Mouse (Mus musculus) neural tube, embryonic 11.5 days (tissue): ENCODE results near the gene Lipc. TPM values are rescaled to one million over a fixed set of nuclear protein-coding genes. Genes with fewer than 3 reads are reported as not detected.

ENCODE experiments used
- ATAC-seq: fragments of 200-750 bp; cut with Nextera tagmentation; 2 replicates; pipeline ENCODE4 v1.8.0; 2017; ENCODE audit warnings: moderate number of reproducible peaks, mild to moderate bottlenecking, moderate TSS enrichment, moderate library complexity; ENCODE audit not compliant: insufficient read depth, low FRiP score, low TSS enrichment
- DNase-seq: peaks from one replicate; pipeline ENCODE4 v3.0.0-alpha.2; 2015; ENCODE audit warnings: low spot score
- H3K27ac ChIP-seq: fragments of 300-500 bp; sonication (generic); 2 replicates; pipeline ENCODE4 v1.5.1; 2014; ENCODE audit warnings: low read depth, mild to moderate bottlenecking, low read length
- H3K27me3 ChIP-seq: fragments of 300-500 bp; sonication (generic); 2 replicates; pipeline ENCODE4 v1.6.1; 2014; ENCODE audit warnings: mild to moderate bottlenecking, low read length, mixed read lengths; ENCODE audit not compliant: control insufficient read depth, insufficient read depth
- H3K36me3 ChIP-seq: fragments of 300-500 bp; sonication (generic); 2 replicates; pipeline ENCODE4 v1.6.1; 2014; ENCODE audit warnings: mild to moderate bottlenecking, low read length, moderate library complexity, mixed read lengths; ENCODE audit not compliant: control insufficient read depth, insufficient read depth
- H3K4me1 ChIP-seq: fragments of 300-500 bp; sonication (generic); 2 replicates; pipeline ENCODE4 v1.6.1; 2014; ENCODE audit warnings: low read length, mixed read lengths; ENCODE audit not compliant: control insufficient read depth, insufficient read depth
- H3K4me2 ChIP-seq: fragments of 300-500 bp; sonication (generic); 2 replicates; pipeline ENCODE4 v1.6.1; 2014; ENCODE audit warnings: low read depth, mild to moderate bottlenecking, moderate library complexity
- H3K4me3 ChIP-seq: fragments of 300-500 bp; sonication (generic); 2 replicates; pipeline ENCODE4 v1.5.1; 2014; ENCODE audit warnings: low read depth, low read length
- H3K9ac ChIP-seq: fragments of 300-500 bp; sonication (generic); 2 replicates; pipeline ENCODE4 v1.6.1; 2014; ENCODE audit warnings: mild to moderate bottlenecking, low read length
- H3K9me3 ChIP-seq: fragments of 300-500 bp; sonication (generic); 2 replicates; pipeline ENCODE4 v1.6.1; 2016; ENCODE audit warnings: low read length; ENCODE audit not compliant: control insufficient read depth
- WGBS: fragments of 180-500 bp; shearing (Covaris S2); extraction: QIAGEN DNeasy Blood & Tissue Kit; methylation state at CpG from one replicate; pipeline ENCODE4 v1.1.7; 2014; 5-methylcytosine and 5-hydroxymethylcytosine counted together
- polyA plus RNA-seq: library from polyadenylated mRNA; unstranded; fragments of >200 nt; fragmentation: Nextera tagmentation; extraction: Ambion mirVana; gene quantifications from 2 replicates; pipeline ENCODE4 v1.2.1, GENCODE M21; 2014

Lipc gene
- polyA plus RNA-seq: not detected in 2 replicates

DNA sequence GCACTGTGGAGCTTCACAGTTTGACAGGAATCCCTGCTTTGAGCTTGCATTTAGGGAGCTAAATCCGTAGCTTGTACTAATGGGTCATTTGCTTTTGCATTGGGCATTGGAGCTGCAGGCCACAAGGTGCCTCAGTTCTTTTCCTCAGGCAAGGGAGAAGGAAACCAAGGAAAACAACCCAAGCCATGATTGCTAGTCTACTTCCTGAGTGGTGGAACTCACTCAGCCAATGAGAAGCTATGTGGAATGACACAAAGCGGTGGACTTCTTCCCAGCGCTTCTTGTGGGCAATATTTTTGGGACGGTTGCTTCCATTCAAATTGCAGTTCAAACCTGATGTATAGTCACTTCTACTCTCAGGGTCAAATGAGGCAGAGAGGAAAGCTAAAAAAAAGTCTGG, at the start of gene Lipc:
Gene Lipc (minus strand): TSS at position 101 of the 400 bp plus-strand sequence.
- 88% methylated on average over 4 of the region's 4 CpGs for WGBS
- no peaks in the 10 kb centered on the region for H3K27me3 ChIP-seq
- H3K9me3 ChIP-seq: no peaks in the 10 kb centered on the region
- ATAC-seq: no peak
- H3K4me2 ChIP-seq: no peak within 1 kb of the TSS
- no peak within 1 kb of the TSS for H3K4me3 ChIP-seq
- no peaks in the 10 kb centered on the region for H3K36me3 ChIP-seq
- no peak within 1 kb of the TSS for H3K9ac ChIP-seq
- no peak for DNase-seq
- H3K4me1 ChIP-seq: peaks cover 3% of the 10 kb centered on the region; the same call in 1 of the 2 replicates
- H3K27ac ChIP-seq: no peak within 1 kb of the TSS

DNA sequence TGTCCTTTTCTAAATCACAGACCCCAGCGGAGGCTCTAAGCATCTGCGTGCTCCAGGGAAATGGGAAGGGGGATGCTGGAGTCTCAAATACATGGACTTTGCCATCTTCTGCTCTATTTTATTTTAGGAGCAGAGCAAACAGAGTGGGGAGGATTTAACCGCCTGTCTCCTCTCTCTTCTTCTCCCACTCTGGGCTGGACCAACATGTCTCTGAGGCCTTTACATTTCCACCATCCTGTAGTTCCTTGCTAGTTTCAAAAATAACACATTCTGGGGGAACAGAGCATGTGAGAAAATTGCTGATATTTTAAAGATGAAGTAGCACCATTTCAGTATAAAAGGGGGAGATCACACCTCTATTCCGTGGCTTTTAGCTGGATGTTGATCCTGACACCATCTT, 47.1 kb upstream of the Lipc start:
- DNase-seq (no peak), ATAC-seq (no peak)
- no peak overlapping the region for H3K27ac ChIP-seq
- no peaks in the 10 kb centered on the region for H3K36me3 ChIP-seq
- H3K4me3 ChIP-seq: no peak overlapping the region
- no peak overlapping the region for H3K9ac ChIP-seq
- H3K9me3 ChIP-seq: no peaks in the 10 kb centered on the region
- 86% methylated on average over 4 of the region's 4 CpGs for WGBS
- H3K4me1 ChIP-seq: no peaks in the 10 kb centered on the region
- H3K4me2 ChIP-seq: no peak overlapping the region
- no peaks in the 10 kb centered on the region for H3K27me3 ChIP-seq

DNA sequence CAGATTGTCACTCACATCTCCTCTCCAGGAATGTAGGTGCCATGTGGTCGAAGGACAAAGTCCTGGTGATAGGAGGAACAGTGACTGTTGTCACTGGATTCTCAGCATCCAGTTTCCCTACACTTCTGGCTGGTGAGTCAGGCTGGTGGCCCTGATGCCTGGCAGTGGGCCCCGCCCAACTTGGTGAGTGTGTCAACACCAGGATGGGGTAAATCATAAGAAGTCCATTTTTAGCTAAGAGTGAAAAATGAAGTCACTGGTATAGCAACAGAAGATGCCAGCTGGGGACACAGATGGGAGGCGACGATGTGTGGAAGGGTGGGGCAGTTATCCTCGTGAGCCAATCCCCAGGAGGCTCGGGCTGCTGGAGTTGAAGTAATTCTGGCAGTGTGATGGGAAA, 46.7 kb upstream of the Lipc start:
- 66% methylated on average over 6 of the region's 6 CpGs for WGBS
- no peak overlapping the region for H3K4me2 ChIP-seq
- H3K4me1 ChIP-seq: no peaks in the 10 kb centered on the region
- no peaks in the 10 kb centered on the region for H3K36me3 ChIP-seq
- H3K9me3 ChIP-seq: no peaks in the 10 kb centered on the region
- no peaks in the 10 kb centered on the region for H3K27me3 ChIP-seq
- no peak overlapping the region for H3K9ac ChIP-seq
- DNase-seq (no peak), ATAC-seq (no peak)
- H3K27ac ChIP-seq: no peak overlapping the region
- no peak overlapping the region for H3K4me3 ChIP-seq

DNA sequence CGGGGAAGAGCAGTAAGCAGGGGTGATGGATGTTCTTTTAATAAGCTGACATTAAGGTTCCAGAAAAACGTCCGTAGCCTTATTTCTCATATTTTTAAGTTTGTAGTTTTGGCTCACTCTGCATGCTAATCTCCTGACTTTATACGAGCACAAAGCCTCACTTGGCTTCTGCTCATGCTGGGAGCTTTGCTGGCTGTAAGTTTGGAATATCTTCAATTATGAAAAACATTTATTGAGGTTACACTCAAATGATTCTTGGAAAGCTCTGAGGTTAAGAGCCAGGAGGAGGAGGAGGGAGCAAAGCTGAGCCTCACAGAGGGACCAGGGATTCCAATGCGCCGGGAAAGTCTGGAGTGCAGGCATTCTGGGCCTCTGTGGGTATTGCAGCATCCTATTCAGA, 41.3 kb upstream of the Lipc start:
- H3K9me3 ChIP-seq: no peaks in the 10 kb centered on the region
- H3K4me3 ChIP-seq: no peak overlapping the region
- DNase-seq (no peak), ATAC-seq (no peak)
- H3K4me2 ChIP-seq: no peak overlapping the region
- no peaks in the 10 kb centered on the region for H3K27me3 ChIP-seq
- H3K27ac ChIP-seq: no peak overlapping the region
- no peak overlapping the region for H3K9ac ChIP-seq
- no peaks in the 10 kb centered on the region for H3K4me1 ChIP-seq
- 77% methylated on average over 6 of the region's 6 CpGs for WGBS
- H3K36me3 ChIP-seq: no peaks in the 10 kb centered on the region

DNA sequence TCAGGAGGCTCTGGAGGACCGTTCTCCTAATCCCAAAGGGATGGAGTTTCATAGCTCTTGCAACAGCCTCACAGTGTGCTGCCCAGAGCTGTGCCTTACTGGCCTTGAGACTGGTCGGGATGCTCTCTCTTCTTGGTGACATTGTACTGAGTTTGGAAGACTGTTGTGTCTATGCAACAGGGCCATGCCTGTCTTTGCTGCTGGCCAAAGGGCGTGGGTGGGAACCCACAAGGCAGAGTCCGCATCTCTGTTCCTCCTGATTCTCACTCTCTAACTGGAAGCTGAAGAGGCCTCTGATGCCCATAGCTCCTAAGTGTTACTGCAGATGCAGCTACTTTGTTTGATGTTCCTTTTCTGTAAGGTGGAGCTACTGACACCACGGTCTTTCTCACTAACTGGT, 39.4 kb upstream of the Lipc start:
- 81% methylated on average over 5 of the region's 5 CpGs for WGBS
- H3K4me1 ChIP-seq: no peaks in the 10 kb centered on the region

DNA sequence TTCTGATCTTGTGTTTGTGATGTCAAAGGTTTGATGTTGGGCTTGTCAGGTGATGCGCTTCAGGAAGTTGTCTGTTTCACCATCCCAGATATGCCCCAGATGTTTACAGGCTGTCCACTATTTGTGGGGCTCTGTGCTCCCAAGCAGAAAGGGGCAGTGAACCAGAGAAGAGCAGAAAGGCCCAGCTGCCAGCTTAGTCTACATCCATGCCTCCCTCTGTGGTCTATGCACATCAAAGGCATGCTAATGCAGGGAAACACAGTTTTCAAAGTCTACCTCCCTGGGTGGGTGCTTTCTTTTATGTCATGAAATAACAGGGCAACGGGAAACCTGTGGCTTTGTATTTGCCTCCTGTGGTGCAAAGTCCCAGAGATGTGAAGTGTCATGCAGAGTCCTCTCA, 35.2 kb upstream of the Lipc start:
- no peak for ATAC-seq
- H3K9me3 ChIP-seq: no peaks in the 10 kb centered on the region
- H3K36me3 ChIP-seq: no peaks in the 10 kb centered on the region
- DNase-seq: no peak
- 23% methylated on average over 2 of the region's 2 CpGs for WGBS
- no peak overlapping the region for H3K4me3 ChIP-seq
- H3K27me3 ChIP-seq: no peaks in the 10 kb centered on the region
- no peak overlapping the region for H3K27ac ChIP-seq
- H3K4me1 ChIP-seq: no peaks in the 10 kb centered on the region
- no peak overlapping the region for H3K9ac ChIP-seq
- H3K4me2 ChIP-seq: no peak overlapping the region

More for the DNA sequence above, 39.4 kb upstream of the Lipc start:
- ATAC-seq (no peak), DNase-seq (no peak)
- Histone ChIP-seq H3K4me2 (no peak overlapping the region), H3K27ac (no peak overlapping the region), H3K4me3 (no peak overlapping the region), H3K9ac (no peak overlapping the region), H3K27me3 (no peaks in the 10 kb centered on the region), H3K9me3 (no peaks in the 10 kb centered on the region), H3K36me3 (no peaks in the 10 kb centered on the region)

DNA sequence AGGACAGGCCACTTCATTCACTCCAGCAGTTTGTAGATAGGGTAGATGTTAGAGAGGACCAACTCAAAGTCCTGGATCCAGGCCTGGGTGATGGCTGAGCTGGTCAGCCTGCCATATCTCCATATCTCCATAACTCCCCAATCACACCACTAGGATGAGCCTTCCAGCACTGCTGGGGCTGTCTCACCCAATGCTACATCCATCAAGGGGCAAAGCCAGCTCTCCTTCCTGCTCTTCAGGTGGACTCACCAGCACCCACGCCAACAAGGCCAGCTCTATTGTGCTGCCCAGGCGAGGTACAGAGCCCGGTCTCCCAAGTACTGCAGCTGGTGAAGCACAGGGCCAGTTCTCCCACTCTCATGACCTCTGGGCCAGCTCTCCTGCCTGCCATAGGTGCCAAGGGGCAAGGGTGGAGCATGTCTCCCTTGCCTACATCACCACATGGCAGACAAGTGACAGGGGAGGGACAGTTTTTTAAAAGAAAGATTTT, 31.0 kb upstream of the Lipc start:
- no peaks in the 10 kb centered on the region for H3K4me1 ChIP-seq
- 94% methylated on average over 3 of the region's 3 CpGs for WGBS
- no peak overlapping the region for H3K27ac ChIP-seq
- H3K4me2 ChIP-seq: no peak overlapping the region
- ATAC-seq: no peak
- H3K9ac ChIP-seq: no peak overlapping the region
- no peak overlapping the region for H3K4me3 ChIP-seq
- no peaks in the 10 kb centered on the region for H3K9me3 ChIP-seq
- H3K27me3 ChIP-seq: no peaks in the 10 kb centered on the region
- H3K36me3 ChIP-seq: no peaks in the 10 kb centered on the region
- DNase-seq: no peak

DNA sequence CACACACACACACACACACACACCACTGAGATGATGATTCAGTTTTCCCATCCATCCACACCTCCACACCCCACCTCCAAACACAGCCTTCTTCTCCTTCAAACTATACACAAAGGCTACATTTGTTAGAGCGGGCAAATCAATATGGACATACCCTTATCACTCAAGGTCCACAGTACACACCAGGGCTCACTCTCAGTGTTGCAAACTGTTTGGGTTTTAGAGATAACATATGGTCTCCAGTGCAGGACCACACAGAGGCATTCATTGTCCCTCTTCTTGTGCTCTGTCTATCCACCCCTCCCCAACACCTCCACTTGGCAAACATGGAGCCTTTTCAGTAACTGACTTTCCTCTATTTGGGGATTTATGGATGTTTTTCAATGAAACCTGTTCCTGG, 29.7 kb upstream of the Lipc start:
- DNase-seq (no peak), ATAC-seq (no peak)
- no peak overlapping the region for H3K9ac ChIP-seq
- no peaks in the 10 kb centered on the region for H3K9me3 ChIP-seq
- H3K36me3 ChIP-seq: no peaks in the 10 kb centered on the region
- H3K27ac ChIP-seq: no peak overlapping the region
- H3K4me1 ChIP-seq: no peaks in the 10 kb centered on the region
- WGBS: 96% methylated on average over 1 of the region's 1 CpGs
- H3K27me3 ChIP-seq: no peaks in the 10 kb centered on the region
- no peak overlapping the region for H3K4me2 ChIP-seq
- no peak overlapping the region for H3K4me3 ChIP-seq

DNA sequence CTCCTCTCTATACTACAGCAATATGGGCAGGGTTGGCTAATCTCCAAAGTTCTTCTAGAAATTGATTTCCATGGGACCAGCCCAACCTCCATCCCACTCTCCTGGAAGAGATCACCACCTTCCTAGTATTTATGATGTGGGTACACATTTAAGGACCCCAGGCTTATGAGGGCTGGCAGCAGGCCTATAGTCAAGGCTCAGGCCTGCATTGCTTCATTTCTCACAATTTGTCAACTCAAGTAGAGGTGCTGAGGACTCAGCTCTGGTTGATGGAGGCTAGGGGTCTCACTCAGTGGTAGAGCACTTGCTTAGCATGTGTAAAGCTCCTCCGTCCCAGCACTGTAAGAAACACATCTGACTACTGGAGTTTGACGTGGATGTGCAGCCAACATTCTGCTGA, 27.6 kb upstream of the Lipc start:
- Histone ChIP-seq H3K9me3 (no peaks in the 10 kb centered on the region), H3K4me3 (no peak overlapping the region), H3K4me2 (no peak overlapping the region), H3K9ac (no peak overlapping the region), H3K27me3 (no peaks in the 10 kb centered on the region), H3K27ac (no peak overlapping the region), H3K36me3 (no peaks in the 10 kb centered on the region), H3K4me1 (no peaks in the 10 kb centered on the region)
- WGBS: 87% methylated on average over 2 of the region's 2 CpGs
- no peak for ATAC-seq
- no peak for DNase-seq
